Mouse (Mus musculus) frontal cortex, postnatal 14 days (tissue): Measurements from ENCODE around the gene Grin2d.

Experiments used
- DNase-seq, 2 experiments: peaks; one replicate each; pipeline ENCODE4 v3.0.0; 2022; ENCODE audit warnings: low spot score in 2 of 2

Gene Grin2d

GRCm38 (mm10) chr7:45809276-45810075 is 68.7 kb downstream of the Grin2d start:
- DNase-seq: no peak

DNA sequence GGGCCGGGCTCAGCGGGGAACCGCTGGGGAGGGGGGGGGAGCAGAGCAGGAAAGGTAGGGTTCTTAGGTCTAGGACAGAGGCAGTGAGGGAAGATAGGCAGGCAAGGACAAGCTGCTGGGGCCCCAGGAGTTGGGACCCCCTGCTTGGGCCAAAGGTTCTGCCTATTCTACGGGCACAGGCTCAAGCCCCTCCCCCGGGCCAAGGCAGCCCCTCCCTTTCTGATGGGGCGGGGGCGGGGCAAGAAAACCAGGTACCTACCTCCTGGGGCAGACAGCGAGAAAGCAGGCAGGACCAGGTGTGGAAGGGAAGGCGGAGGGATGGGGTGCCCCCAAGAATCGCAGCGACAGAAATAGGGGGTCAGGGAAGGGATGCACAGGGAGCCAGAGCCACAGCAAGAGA is 69.7 kb downstream of the Grin2d start:
- DNase-seq: no peak

DNA sequence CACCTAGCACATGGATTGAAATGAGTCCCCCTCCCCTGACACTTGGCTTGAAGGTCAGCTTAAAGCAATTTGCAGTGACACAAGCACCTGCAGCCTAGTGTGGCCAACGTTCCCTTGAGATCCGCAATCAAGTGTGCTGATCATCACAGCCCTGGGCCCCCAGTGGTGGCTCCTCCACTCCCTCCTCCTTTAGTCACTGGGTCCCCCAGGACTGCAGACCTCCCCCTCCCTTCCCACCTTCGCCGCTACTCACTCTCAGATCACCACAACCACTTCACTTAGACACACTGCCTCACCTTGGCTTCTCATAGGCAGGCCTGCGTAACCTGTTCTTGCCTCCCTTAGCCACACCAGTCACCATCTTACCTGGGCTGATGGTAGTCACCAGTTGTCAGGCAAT is 72.2 kb downstream of the Grin2d start:
- peak in 1 of 2 experiments; percentile 10 for DNase-seq

GRCm38 (mm10) chr7:45802551-45802950 is 75.6 kb downstream of the Grin2d start:
- DNase-seq: no peak

DNA sequence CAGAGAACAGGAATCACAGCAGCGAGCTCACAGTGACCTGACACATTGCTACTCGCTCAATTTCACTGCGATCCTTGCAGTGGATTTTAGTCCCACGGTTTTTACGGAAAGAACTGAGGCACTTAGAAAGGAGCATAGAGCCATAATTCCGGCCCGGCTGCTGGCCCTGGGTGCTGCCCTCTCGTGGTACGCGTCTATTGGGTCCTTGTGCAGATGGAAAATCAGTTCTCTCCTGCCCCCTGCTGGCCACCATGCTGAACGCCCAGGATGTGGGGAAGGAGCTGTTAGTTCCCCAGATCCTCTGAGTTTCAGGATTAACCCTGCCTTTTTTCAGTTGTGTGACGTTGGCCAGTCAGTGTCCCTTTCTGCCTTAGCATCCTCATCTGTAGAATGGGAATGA is 76.8 kb downstream of the Grin2d start:
- peak; percentile 81 to 88 for DNase-seq

DNA sequence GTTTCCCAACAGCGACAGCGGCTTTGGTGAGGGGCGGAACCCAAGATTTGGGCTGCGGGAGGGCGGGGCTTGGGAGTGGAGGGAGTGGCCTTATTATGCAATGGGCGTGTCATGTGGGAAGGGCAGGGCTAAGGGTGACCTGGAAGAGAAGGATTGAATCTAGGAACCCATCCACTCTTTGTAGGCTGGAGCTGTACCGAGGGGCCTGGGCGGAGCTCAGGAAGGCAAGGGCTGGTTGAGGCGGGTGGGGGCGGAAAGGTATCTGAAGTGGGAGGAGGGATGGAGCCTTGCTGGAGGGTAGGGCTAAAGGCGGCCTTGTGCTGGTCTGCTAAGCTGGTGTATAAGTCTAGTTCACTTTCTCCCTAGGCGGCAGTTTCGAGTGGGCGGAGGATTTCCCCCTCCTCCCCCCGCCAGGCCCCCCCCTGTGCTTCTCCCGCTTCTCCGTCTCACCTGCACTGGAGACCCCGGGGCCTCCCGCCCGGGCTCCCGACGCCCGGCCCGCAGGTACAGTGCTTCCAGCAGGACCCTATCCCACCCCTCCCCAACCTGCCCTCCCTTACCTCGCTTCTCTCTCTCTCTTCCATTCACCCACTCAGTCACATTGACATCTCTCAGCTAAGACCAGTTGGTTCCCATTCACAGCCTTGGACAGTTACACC is 77.5 kb downstream of the Grin2d start:
- DNase-seq: no peak

- no peak for DNase-seq
These were observed 78.2 kb downstream of the Grin2d start for GRCm38 (mm10) chr7:45800001-45800400.

GRCm38 (mm10) chr7:45798931-45799330 is 79.2 kb downstream of the Grin2d start:
- DNase-seq: no peak

DNA sequence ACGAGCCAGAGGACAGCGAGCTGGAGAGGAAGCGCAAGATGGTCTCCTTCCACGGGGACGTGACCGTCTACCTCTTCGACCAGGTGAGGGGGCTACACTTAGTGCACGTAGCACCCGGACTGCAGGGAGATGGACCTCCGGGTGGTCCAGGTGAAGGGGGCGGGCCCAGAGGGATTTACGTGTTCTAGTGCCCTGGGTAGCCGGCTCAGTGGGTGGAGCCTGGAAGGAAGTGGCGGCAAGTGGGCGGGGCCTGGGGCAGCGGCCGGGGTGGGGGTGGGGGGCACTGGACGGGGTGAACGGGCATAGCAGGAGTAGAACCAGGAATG is 79.7 kb downstream of the Grin2d start:
- DNase-seq: no peak

DNA sequence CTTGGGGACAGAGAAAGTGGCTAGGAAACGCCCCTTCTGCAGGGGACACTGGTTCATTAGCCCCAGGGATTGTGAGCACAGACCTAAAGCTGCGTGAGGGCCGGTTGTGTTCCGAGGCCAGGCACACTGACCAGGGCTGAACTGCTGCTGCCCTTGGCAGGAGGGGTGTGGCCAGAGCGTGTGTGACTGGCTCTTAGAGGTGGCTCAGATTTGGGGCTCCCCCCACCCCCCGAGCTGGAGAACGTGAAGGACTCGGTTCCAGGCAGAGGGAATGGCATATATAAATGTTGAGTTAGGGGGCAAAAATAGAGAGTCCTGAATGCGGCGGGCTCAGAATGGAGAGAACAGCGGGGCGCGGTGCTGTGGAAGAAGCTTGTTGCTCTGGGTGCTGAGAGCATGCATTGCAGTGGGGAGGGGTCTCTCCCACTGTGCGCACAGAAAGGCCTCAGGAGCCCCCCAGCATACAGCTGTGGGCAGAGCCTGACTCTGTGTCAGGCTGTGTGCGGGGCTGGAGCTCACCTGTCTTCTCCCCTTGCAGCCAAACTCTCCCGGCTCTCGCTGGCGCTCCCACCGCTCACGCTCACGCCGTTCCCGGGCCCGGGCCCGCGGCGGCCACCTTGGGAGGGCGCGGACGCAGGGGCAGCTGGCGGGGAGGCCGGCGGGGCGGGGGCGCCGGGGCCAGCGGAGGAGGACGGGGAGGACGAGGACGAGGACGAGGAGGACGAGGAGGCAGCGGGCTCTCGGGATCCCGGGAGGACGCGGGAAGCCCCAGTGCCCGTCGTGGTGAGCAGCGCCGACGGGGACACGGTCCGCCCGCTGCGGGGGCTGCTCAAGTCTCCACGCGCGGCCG is 80.3 kb downstream of the Grin2d start:
- no peak for DNase-seq

DNA sequence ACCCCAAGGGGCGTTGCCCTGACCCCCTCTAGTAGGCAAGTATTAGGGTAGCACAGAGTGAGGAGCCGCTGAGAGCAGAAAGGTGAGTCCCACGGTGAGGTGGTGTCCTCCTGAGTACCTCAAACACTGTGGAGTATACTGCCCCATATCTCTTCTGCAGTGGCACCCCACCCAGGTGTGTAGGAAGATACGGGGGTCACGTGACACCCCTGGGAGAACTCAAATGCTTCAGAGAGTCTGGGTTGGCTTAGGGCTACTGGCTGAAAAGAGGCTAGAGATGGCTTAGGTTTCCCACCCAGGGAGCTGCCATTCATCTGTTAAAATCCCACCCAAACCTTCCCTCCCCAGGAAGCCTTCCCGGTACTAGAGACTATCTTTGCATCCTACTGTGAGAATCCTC is 81.2 kb downstream of the Grin2d start:
- DNase-seq: no peak

DNA sequence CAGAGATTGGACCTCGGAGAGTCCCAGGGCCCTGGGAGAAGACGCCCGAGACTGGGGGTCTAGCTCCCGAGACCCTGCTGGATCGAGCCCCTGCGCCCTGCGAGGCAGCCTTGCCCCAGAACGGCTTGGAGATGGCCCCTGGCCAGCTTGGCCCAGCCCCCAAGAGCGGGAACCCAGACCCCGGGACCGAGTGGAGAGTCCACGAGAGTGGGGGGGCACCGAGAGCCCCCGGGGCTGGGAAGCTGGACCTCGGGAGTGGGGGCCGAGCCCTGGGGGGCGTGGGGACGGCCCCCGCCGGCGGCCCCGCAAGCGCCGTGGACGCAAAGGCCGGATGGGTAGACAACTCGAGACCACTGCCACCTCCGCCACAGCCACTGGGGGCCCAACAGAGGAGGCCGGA is 83.2 kb downstream of the Grin2d start:
- DNase-seq: peak in 1 of 2 experiments; percentile 10

DNA sequence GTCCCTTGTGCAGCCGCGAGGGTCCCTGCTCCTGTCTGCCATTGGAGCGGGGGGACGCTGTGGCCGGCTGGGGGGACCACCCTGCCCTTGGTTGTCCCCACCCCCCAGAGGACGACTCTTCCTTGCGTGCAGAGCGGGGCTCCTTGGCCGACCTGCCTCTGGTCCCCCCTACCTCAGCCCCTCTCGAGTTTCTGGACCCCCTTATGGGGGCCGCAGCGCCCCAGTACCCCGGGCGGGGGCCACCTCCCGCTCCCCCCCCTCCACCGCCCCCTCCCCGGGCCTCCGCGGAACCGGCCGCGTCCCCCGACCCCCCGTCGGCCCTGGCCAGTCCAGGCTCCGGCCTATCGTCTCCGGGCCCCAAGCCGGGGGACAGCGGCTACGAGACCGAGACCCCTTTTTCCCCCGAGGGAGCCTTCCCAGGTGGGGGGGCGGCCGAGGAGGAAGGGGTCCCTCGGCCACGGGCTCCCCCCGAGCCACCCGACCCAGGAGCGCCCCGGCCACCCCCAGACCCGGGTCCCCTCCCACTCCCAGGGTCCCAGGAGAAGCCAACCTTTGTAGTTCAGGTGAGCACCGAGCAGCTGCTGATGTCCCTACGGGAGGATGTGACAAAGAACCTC is 84.1 kb downstream of the Grin2d start:
- DNase-seq: no peak

GRCm38 (mm10) chr7:45793240-45793639 is 84.9 kb downstream of the Grin2d start:
- no peak for DNase-seq

- peak in 1 of 2 experiments; percentile 14 for DNase-seq
These were observed 86.3 kb downstream of the Grin2d start for GRCm38 (mm10) chr7:45791756-45792490.

GRCm38 (mm10) chr7:45790721-45791120 is 87.5 kb downstream of the Grin2d start:
- no peak for DNase-seq

DNA sequence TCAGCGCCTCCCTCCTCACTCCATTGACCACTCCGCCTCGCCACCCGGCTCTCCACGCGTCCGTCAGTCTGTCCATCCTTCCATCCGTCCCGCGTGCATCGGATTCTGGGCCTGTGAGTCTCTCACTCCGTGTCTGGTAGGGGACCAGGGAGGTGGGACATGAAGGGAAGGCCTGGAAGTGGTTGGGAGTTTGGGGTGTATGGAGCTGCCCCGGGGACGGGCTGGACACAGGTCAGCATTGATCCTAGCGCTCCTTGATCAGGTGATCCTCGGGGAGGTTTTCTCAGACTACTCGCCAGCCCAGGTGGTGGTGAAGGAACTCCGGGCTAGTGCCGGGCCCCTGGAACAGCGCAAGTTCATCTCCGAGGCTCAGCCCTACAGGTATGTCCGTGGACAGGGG is 90.5 kb downstream of the Grin2d start:
- peak in 1 of 2 experiments; percentile 18 for DNase-seq

GRCm38 (mm10) chr7:45786661-45787413 is 91.3 kb downstream of the Grin2d start:
- peak in 1 of 2 experiments; percentile 61 for DNase-seq

DNA sequence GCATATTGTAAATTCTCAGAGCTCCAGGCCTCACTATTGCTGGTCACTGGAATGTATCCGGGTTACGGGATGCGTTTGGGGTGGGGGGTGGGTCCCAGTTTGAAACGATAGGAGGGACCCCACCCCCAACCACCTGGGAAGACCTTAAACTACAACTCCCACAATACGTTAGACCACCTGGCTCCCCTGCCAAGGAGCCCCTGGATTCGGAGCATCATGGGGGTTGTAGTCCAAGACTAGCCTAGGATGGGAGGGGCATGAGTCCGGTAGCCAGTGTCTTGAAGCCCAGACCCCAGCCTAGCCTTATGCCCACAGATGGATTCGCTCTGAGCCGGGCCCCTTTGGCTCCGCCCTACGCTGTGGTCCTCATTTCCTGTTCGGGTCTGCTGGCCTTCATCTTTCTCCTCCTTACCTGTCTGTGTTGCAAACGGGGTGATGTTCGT is 92.0 kb downstream of the Grin2d start:
- DNase-seq: peak in 1 of 2 experiments; percentile 41

GRCm38 (mm10) chr7:45785388-45786135 is 92.6 kb downstream of the Grin2d start:
- peak in 1 of 2 experiments; percentile 60 for DNase-seq
